Mouse (Mus musculus) MEL (cell line): ENCODE results near the gene Atp1a4. TPM values are rescaled to one million over a fixed set of nuclear protein-coding genes. Genes with fewer than 3 reads are reported as not detected.

Experiments used
- DNase-seq: peaks from one replicate; pipeline ENCODE4 v3.0.0; 2011; ENCODE audit warnings: low read depth, low spot score
- H3K27ac ChIP-seq: 2 replicates; pipeline ENCODE4 v1.5.1; 2012; ENCODE audit warnings: low read depth, mild to moderate bottlenecking, control low read depth, low read length, moderate library complexity; ENCODE audit not compliant: control insufficient read depth
- H3K27me3 ChIP-seq, 2 experiments: fragments of 150-350 bp in 1 of 2; sonication (generic) in 1 of 2; 2 replicates each; pipeline ENCODE4 v1.6.1; 2012; ENCODE audit warnings: low read length in 2 of 2, mild to moderate bottlenecking in 2 of 2, improper control_type of control experiment in 1 of 2, moderate library complexity in 1 of 2; ENCODE audit not compliant: insufficient read depth in 2 of 2, control insufficient read depth in 1 of 2
- H3K36me3 ChIP-seq, 2 experiments: 2 replicates each; pipeline ENCODE4 v1.6.1; 2012 to 2014; ENCODE audit warnings: low read length in 2 of 2, improper control_type of control experiment in 1 of 2, inconsistent platforms in 1 of 2, mild to moderate bottlenecking in 1 of 2; ENCODE audit not compliant: insufficient read depth in 2 of 2, control insufficient read depth in 1 of 2
- H3K4me1 ChIP-seq, 2 experiments: fragments of 150-350 bp in 1 of 2; sonication (generic) in 1 of 2; 2 replicates each; pipeline ENCODE4 v1.6.1; 2012; ENCODE audit warnings: low read length in 2 of 2, improper control_type of control experiment in 1 of 2, mild to moderate bottlenecking in 1 of 2; ENCODE audit not compliant: insufficient read depth in 2 of 2, control insufficient read depth in 1 of 2
- H3K4me3 ChIP-seq, 2 experiments: fragments of 150-350 bp in 1 of 2; sonication (generic) in 1 of 2; 2 replicates each; pipeline ENCODE4 v1.5.1; 2012; ENCODE audit warnings: low read depth in 2 of 2, low read length in 2 of 2, mild to moderate bottlenecking in 2 of 2, moderate library complexity in 2 of 2, control low read depth in 1 of 2, improper control_type of control experiment in 1 of 2; ENCODE audit not compliant: control insufficient read depth in 1 of 2, insufficient read depth in 1 of 2
- H3K79me2 ChIP-seq: 2 replicates; pipeline ENCODE4 v1.6.1; 2012; ENCODE audit warnings: mild to moderate bottlenecking, low read length, moderate library complexity; ENCODE audit not compliant: control insufficient read depth, poor library complexity, insufficient read depth
- H3K9ac ChIP-seq: 2 replicates; pipeline ENCODE4 v1.6.1; 2012; ENCODE audit warnings: low read depth, mild to moderate bottlenecking, control low read depth, low read length, moderate library complexity; ENCODE audit not compliant: control insufficient read depth, poor library complexity, severe bottlenecking
- H3K9me3 ChIP-seq: fragments of 150-350 bp; sonication (generic); replicated peaks from 2 replicates; pipeline ENCODE4 v1.6.1; 2012; ENCODE audit warnings: mild to moderate bottlenecking, low read length, improper control_type of control experiment, moderate library complexity; ENCODE audit not compliant: insufficient read depth
- CHD1 ChIP-seq: IDR thresholded peaks from 2 replicates; pipeline ENCODE4 v1.6.1; 2012; ENCODE audit warnings: low read depth, mild to moderate bottlenecking, inconsistent platforms, low read length, improper control_type of control experiment
- ELF1 ChIP-seq: IDR thresholded peaks from 2 replicates; pipeline ENCODE4 v1.6.1; 2014; ENCODE audit warnings: low read depth, mild to moderate bottlenecking, inconsistent platforms, low read length, improper control_type of control experiment, moderate library complexity
- GATA1 ChIP-seq: IDR thresholded peaks from 2 replicates; pipeline ENCODE4 v1.6.1; 2011; ENCODE audit warnings: low read depth, low read length, improper control_type of control experiment
- KAT2A ChIP-seq: conservative IDR thresholded peaks from 2 replicates; pipeline ENCODE4 v1.6.1; 2012; ENCODE audit warnings: low read depth, low read length, improper control_type of control experiment, inconsistent platforms
- MAFK ChIP-seq: IDR thresholded peaks from 2 replicates; pipeline ENCODE4 v1.6.1; 2011; ENCODE audit warnings: low read depth, mild to moderate bottlenecking, low read length, improper control_type of control experiment, borderline replicate concordance
- MYB ChIP-seq: IDR thresholded peaks from 2 replicates; pipeline ENCODE4 v1.6.1; 2011; ENCODE audit warnings: mild to moderate bottlenecking, low read depth, low read length, improper control_type of control experiment
- MYC ChIP-seq: IDR thresholded peaks from 2 replicates; pipeline ENCODE4 v1.6.1; 2011; ENCODE audit warnings: low read depth, mild to moderate bottlenecking, low read length, improper control_type of control experiment, moderate library complexity
- POLR2A ChIP-seq, 2 experiments: IDR thresholded peaks; 2 replicates each; pipeline ENCODE4 v1.6.1; 2011 to 2012; ENCODE audit warnings: low read length in 2 of 2, mild to moderate bottlenecking in 2 of 2, control low read depth in 1 of 2, improper control_type of control experiment in 1 of 2, low read depth in 1 of 2, moderate library complexity in 1 of 2; ENCODE audit not compliant: control insufficient read depth in 1 of 2, insufficient read depth in 1 of 2, poor library complexity in 1 of 2
- POLR2AphosphoS5 ChIP-seq: IDR thresholded peaks from 2 replicates; pipeline ENCODE4 v1.6.1; 2012; ENCODE audit warnings: low read depth, borderline replicate concordance, mild to moderate bottlenecking, inconsistent platforms, low read length, moderate library complexity, mixed read lengths
- RAD21 ChIP-seq: IDR thresholded peaks from 2 replicates; pipeline ENCODE4 v1.6.1; 2011; ENCODE audit warnings: mild to moderate bottlenecking, low read depth, low read length, improper control_type of control experiment
- TCF12 ChIP-seq: IDR thresholded peaks from 2 replicates; pipeline ENCODE4 v1.6.1; 2014; ENCODE audit warnings: low read depth, mild to moderate bottlenecking, inconsistent platforms, low read length, improper control_type of control experiment, moderate library complexity
- UBTF ChIP-seq: IDR thresholded peaks from 2 replicates; pipeline ENCODE4 v1.6.1; 2012; ENCODE audit warnings: low read depth, mild to moderate bottlenecking, inconsistent platforms, low read length, improper control_type of control experiment, moderate library complexity, borderline replicate concordance; ENCODE audit not compliant: insufficient read depth
- USF1 ChIP-seq: IDR thresholded peaks from 2 replicates; pipeline ENCODE4 v1.6.1; 2014; ENCODE audit warnings: low read depth, mild to moderate bottlenecking, inconsistent platforms, low read length, improper control_type of control experiment, moderate library complexity
- USF2 ChIP-seq, 2 experiments: IDR thresholded peaks; 2 replicates each; pipeline ENCODE4 v1.6.1; 2011 to 2012; ENCODE audit warnings: improper control_type of control experiment in 2 of 2, low read length in 2 of 2, borderline replicate concordance in 1 of 2, inconsistent platforms in 1 of 2, low read depth in 1 of 2, mild to moderate bottlenecking in 1 of 2; ENCODE audit not compliant: insufficient read depth in 1 of 2
- ZKSCAN1 ChIP-seq: IDR thresholded peaks from 2 replicates; pipeline ENCODE4 v1.6.1; 2012; ENCODE audit warnings: low read depth, mild to moderate bottlenecking, inconsistent platforms, low read length, improper control_type of control experiment, moderate library complexity
- ZNF384 ChIP-seq: IDR thresholded peaks from 2 replicates; pipeline ENCODE4 v1.6.1; 2012; ENCODE audit warnings: low read depth, mild to moderate bottlenecking, inconsistent platforms, low read length, improper control_type of control experiment
- polyA plus RNA-seq, 2 experiments: library from polyadenylated mRNA; stranded (reverse) in 1 of 2; unstranded in 1 of 2; fragments of >175 nt in 1 of 2; fragments of >200 nt in 1 of 2; gene quantifications; 2 replicates each; pipeline versions ENCODE4 v1.2.1 to v1.2.4; 2012; ENCODE audit warnings: low replicate concordance in 2 of 2, low read depth in 1 of 2; ENCODE audit not compliant: insufficient read length in 2 of 2, insufficient read depth in 1 of 2, missing spikeins in 1 of 2
- total RNA-seq: library from RNA; depleted of rRNA; stranded (reverse); fragments of 300-350 nt; gene quantifications from 2 replicates; pipeline ENCODE4 v1.2.3, GENCODE M21; 2012

Gene Atp1a4
- total and polyA plus RNA-seq, 3 experiments, result not detected

GRCm38 (mm10) chr1:172221297-172222063 is 36.7 kb downstream of the Atp1a4 start:
- peaks cover 0 to 4% of the 10 kb centered on the region in 2 experiments; a peak in 2 of 4 replicates for H3K36me3 ChIP-seq
- no peak overlapping the region for H3K9ac ChIP-seq
- no peaks in the 10 kb centered on the region for H3K79me2 ChIP-seq
- TF ChIP-seq KAT2A (no peak), USF2 (IDR thresholded peaks at IDR 0.05; ENCODE audit: borderline replicate concordance in 1 of 2, insufficient read depth in 1 of 2, low read depth in 1 of 2, low read length in 2 of 2) (no peak), MYB (no peak), UBTF (no peak), RAD21 (no peak)
- no peak for DNase-seq
- H3K4me3 ChIP-seq, result no peak overlapping the region
- H3K4me1 ChIP-seq, result peaks cover 0 to 4% of the 10 kb centered on the region in 2 experiments; a peak in 1 of 4 replicates
- no peak overlapping the region for H3K27ac ChIP-seq
- no peaks in the 10 kb centered on the region for H3K9me3 ChIP-seq
- H3K27me3 ChIP-seq, result peaks cover 5 to 6% of the 10 kb centered on the region in 2 experiments; a peak in 3 of 4 replicates

DNA sequence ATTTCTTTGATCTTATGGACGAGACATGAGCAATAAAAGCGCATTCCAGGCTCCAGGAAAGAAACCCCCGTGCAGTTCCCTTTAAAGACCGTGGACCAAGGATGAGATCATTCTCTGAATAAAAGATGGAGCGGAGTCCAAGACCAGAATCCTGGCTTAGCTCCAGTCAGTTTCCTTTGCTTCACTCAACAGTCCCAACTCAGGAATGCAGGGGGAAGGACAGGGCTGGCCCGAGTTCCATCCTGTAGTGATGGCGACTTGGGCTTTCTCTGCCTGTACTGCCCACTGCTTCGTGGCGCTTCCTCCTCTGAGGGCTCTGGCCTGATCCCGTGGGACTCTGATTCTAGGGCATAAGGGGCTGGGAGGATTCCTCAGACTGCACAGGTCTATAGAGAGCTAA is 37.8 kb downstream of the Atp1a4 start:
- Histone ChIP-seq H3K9ac (no peak overlapping the region), H3K4me3 (no peak overlapping the region), H3K9me3 (no peaks in the 10 kb centered on the region), H3K27ac (no peak overlapping the region), H3K27me3 (peaks cover 5% of the 10 kb centered on the region in 2 experiments; a peak in 3 of 4 replicates), H3K36me3 (peaks cover 0 to 4% of the 10 kb centered on the region in 2 experiments; a peak in 2 of 4 replicates), H3K79me2 (no peaks in the 10 kb centered on the region), H3K4me1 (peaks cover 0 to 4% of the 10 kb centered on the region in 2 experiments; a peak in 1 of 4 replicates)
- no peak for DNase-seq
- TF ChIP-seq ZNF384 (no peak), POLR2A (IDR thresholded peaks at IDR 0.05; ENCODE audit: control insufficient read depth in 1 of 2, insufficient read depth in 1 of 2, low read depth in 1 of 2, low read length in 2 of 2, poor library complexity in 1 of 2) (no peak), MAFK (no peak)

- no peaks in the 10 kb centered on the region for H3K79me2 ChIP-seq
- TF ChIP-seq ZKSCAN1 (no peak), POLR2AphosphoS5 (no peak), MAFK (no peak), MYC (no peak), MYB (no peak), TCF12 (no peak), CHD1 (no peak), ELF1 (no peak), USF1 (no peak), KAT2A (no peak), GATA1 (no peak)
- H3K4me1 ChIP-seq, result peaks cover 0 to 4% of the 10 kb centered on the region in 2 experiments; a peak in 1 of 4 replicates
- peaks cover 3 to 5% of the 10 kb centered on the region in 2 experiments; a peak in 3 of 4 replicates for H3K27me3 ChIP-seq
- peaks cover 0 to 4% of the 10 kb centered on the region in 2 experiments; a peak in 2 of 4 replicates for H3K36me3 ChIP-seq
- H3K27ac ChIP-seq, result no peak within 1 kb of the TSS
- no peak within 1 kb of the TSS for H3K4me3 ChIP-seq
- H3K9ac ChIP-seq, result no peak within 1 kb of the TSS
- no peak for DNase-seq
- H3K9me3 ChIP-seq, result no peaks in the 10 kb centered on the region
Observed at GRCm38 (mm10) chr1:172219451-172220406, 38.5 kb downstream of the Atp1a4 start, which contains the start of gene Casq1. Gene Casq1, minus strand, starts transcription at chr1:172219868.
